In genomic region chr6:144370699-144371098, GRCm38 (mm10) we compare ENCODE assay signal across 11 mouse cellular contexts.
DNase-seq lines count a peak whose midpoint lies in the region; ATAC-seq lines count a peak whose summit lies in the region.
"Had no signal": no experiment of that assay in that cellular context is flagged by ENCODE, and none has a peak within 500 bp of the region (broad histone marks: within the 10 kb centered on the region; RNA-seq: fewer than 3 reads in every experiment).

No protein-coding gene starts in this region.

- H3K9ac ChIP-seq in lung, embryonic 16.5 days (ENCODE audit: low read length) = no peak overlapping the region
- H3K9ac ChIP-seq in forebrain, embryonic 14.5 days (ENCODE audit: low read length) = no peak overlapping the region
- no peak overlapping the region for H3K9ac ChIP-seq in heart, embryonic 12.5 days
- H3K9ac ChIP-seq: embryonic facial prominence, embryonic 13.5 days; midbrain, embryonic 13.5 days had no signal

- peak; percentile 37; the same call in 1 of the 2 replicates for ATAC-seq in granulocyte monocyte progenitor cell, adult 5-6 weeks (replicated peaks; ENCODE audit: poor library complexity, severe bottlenecking)
- ATAC-seq in lung, embryonic 16.5 days (ENCODE audit: low read depth) = peak; percentile 80
- ATAC-seq in forebrain, embryonic 14.5 days = no peak
- no peak for ATAC-seq in heart, embryonic 12.5 days (ENCODE audit: insufficient number of reproducible peaks, low FRiP score)
- ATAC-seq: inflammation-experienced regulatory T-cells, adult 6 months; midbrain, embryonic 13.5 days had no signal

- peaks cover 5% of the 10 kb centered on the region; the same call in 1 of the 2 replicates for H3K4me1 ChIP-seq in lung, embryonic 16.5 days (replicated peaks; ENCODE audit: control insufficient read depth, insufficient read depth, low read length)
- H3K4me1 ChIP-seq in forebrain, embryonic 14.5 days (ENCODE audit: control insufficient read depth, insufficient read depth, low read length) = 0 out of 2 replicates have a peak, but pooled peaks cover 4% of the 10 kb centered on the region
- 0 out of 2 replicates have a peak, but pooled peaks cover 3% of the 10 kb centered on the region for H3K4me1 ChIP-seq in heart, embryonic 12.5 days (replicated peaks)
- H3K4me1 ChIP-seq: embryonic facial prominence, embryonic 13.5 days; midbrain, embryonic 13.5 days had no signal

- H3K4me2 ChIP-seq in lung, embryonic 16.5 days (ENCODE audit: low read depth, low read length) = peak overlapping the region; percentile 26; the same call in 1 of the 2 replicates
- no peak overlapping the region for H3K4me2 ChIP-seq in forebrain, embryonic 14.5 days (ENCODE audit: low read length)
- no peak overlapping the region for H3K4me2 ChIP-seq in heart, embryonic 12.5 days
- H3K4me2 ChIP-seq: embryonic facial prominence, embryonic 13.5 days; midbrain, embryonic 13.5 days had no signal

- no peaks in the 10 kb centered on the region for H3K36me3 ChIP-seq in lung, embryonic 16.5 days (ENCODE audit: control insufficient read depth, insufficient read depth, low read length)
- no peaks in the 10 kb centered on the region for H3K36me3 ChIP-seq in forebrain, embryonic 14.5 days (ENCODE audit: control insufficient read depth, insufficient read depth, low read length)
- no peaks in the 10 kb centered on the region for H3K36me3 ChIP-seq in heart, embryonic 12.5 days
- H3K36me3 ChIP-seq: embryonic facial prominence, embryonic 13.5 days; midbrain, embryonic 13.5 days had no signal

- H3K27ac ChIP-seq in lung, embryonic 16.5 days (ENCODE audit: low read length) = no peak overlapping the region
- no peak overlapping the region for H3K27ac ChIP-seq in forebrain, embryonic 14.5 days (ENCODE audit: low read depth, low read length)
- H3K27ac ChIP-seq in heart, embryonic 12.5 days (ENCODE audit: poor library complexity, severe bottlenecking) = no peak overlapping the region
- H3K27ac ChIP-seq: embryonic facial prominence, embryonic 13.5 days; midbrain, embryonic 13.5 days had no signal

- no peaks in the 10 kb centered on the region for H3K27me3 ChIP-seq in lung, embryonic 16.5 days (ENCODE audit: control insufficient read depth, insufficient read depth, low read depth, low read length)
- H3K27me3 ChIP-seq in forebrain, embryonic 14.5 days (replicated peaks; ENCODE audit: control insufficient read depth, insufficient read depth, low read length) = no peaks in the 10 kb centered on the region
- H3K27me3 ChIP-seq in heart, embryonic 12.5 days (replicated peaks) = no peaks in the 10 kb centered on the region
- H3K27me3 ChIP-seq: embryonic facial prominence, embryonic 13.5 days; midbrain, embryonic 13.5 days had no signal

- peak; percentile 21 for DNase-seq in urinary bladder, postnatal 14 days (ENCODE audit: low spot score)
- DNase-seq in urinary bladder, postnatal 4 days (ENCODE audit: low spot score in 2 of 2) = no peak
- no peak for DNase-seq in forebrain, embryonic 14.5 days (ENCODE audit: low spot score)
- DNase-seq in embryo, embryonic 9.5 days (ENCODE audit: extremely low spot score) = no peak
- DNase-seq: thymus, adult 2 months had no signal

- no peaks in the 10 kb centered on the region for H3K9me3 ChIP-seq in lung, embryonic 16.5 days (ENCODE audit: control insufficient read depth, low read length)
- no peaks in the 10 kb centered on the region for H3K9me3 ChIP-seq in forebrain, embryonic 14.5 days (replicated peaks; ENCODE audit: control insufficient read depth, low read length)
- H3K9me3 ChIP-seq in heart, embryonic 12.5 days (replicated peaks) = no peaks in the 10 kb centered on the region
- H3K9me3 ChIP-seq: embryonic facial prominence, embryonic 13.5 days; midbrain, embryonic 13.5 days had no signal

- 44% methylated on average over 10 of the region's 10 CpGs for WGBS in lung, embryonic 16.5 days
- 57% methylated on average over 10 of the region's 10 CpGs for WGBS in forebrain, embryonic 14.5 days
- 32% methylated on average over 10 of the region's 10 CpGs for WGBS in heart, embryonic 12.5 days

- no peak overlapping the region for H3K4me3 ChIP-seq in lung, embryonic 16.5 days (ENCODE audit: low read length)
- H3K4me3 ChIP-seq in forebrain, embryonic 14.5 days (ENCODE audit: low read depth, low read length) = no peak overlapping the region
- H3K4me3 ChIP-seq in heart, embryonic 12.5 days = no peak overlapping the region
- H3K4me3 ChIP-seq: embryonic facial prominence, embryonic 13.5 days; midbrain, embryonic 13.5 days had no signal

Comparison
In these comparisons a context has a peak if more than half of its experiments do, and no peak if none do; other contexts are left out.
1. ATAC-seq: peak in granulocyte monocyte progenitor cell, adult 5-6 weeks (single experiment) and lung, embryonic 16.5 days (single experiment); none in forebrain, embryonic 14.5 days (single experiment) and heart, embryonic 12.5 days (single experiment).